Mouse (Mus musculus): ENCODE measurements around the gene Sfxn1. TPM values are rescaled to one million over a fixed set of nuclear protein-coding genes. Genes with fewer than 3 reads are reported as not detected.

The Sfxn1 gene
- polyA plus RNA-seq, 1 experiment from 2014 or later, result 119 TPM

DNA sequence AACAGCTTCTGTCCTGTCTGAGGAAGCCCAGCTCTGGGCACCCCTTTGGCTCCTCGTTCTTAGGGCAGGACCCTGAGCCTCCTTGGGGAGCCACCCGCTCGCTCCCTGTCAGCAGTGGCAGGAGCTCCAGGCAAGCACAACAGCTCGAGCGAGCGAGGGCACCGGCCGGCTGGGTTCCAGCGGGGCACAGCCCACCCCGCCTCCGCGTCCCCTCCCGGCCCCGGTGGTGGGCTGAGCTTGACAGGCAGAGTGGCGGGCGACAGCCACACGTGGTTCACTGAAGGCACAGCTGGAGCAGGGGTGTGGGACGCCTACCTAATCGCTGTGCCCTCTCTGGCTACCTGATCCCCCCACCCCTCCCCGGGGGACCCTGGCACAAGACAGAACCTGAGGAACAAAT is 16.7 kb upstream of the Sfxn1 start:
- under 1% methylated on average over 19 of the region's 20 CpGs for WGBS
- Histone ChIP-seq H3K4me1 (ENCODE audit: control insufficient read depth, insufficient read depth, low read length) (peaks cover 3% of the 10 kb centered on the region; the same call in 1 of the 2 replicates), H3K36me3 (ENCODE audit: control insufficient read depth, insufficient read depth, low read length) (no peaks in the 10 kb centered on the region), H3K27me3 (ENCODE audit: control insufficient read depth, insufficient read depth, low read depth, low read length) (peaks cover 9% of the 10 kb centered on the region; the same call in 1 of the 2 replicates), H3K4me3 (ENCODE audit: low read depth, low read length) (peak overlapping the region; percentile 37), H3K4me2 (ENCODE audit: low read length) (peak overlapping the region; percentile 71), H3K9me3 (replicated peaks; ENCODE audit: control insufficient read depth, low read length, poor library complexity, severe bottlenecking) (no peaks in the 10 kb centered on the region), H3K27ac (ENCODE audit: low read length) (no peak overlapping the region), H3K9ac (ENCODE audit: low read depth, low read length) (peak overlapping the region; percentile 32)
- ATAC-seq, result peak; percentile 81

DNA sequence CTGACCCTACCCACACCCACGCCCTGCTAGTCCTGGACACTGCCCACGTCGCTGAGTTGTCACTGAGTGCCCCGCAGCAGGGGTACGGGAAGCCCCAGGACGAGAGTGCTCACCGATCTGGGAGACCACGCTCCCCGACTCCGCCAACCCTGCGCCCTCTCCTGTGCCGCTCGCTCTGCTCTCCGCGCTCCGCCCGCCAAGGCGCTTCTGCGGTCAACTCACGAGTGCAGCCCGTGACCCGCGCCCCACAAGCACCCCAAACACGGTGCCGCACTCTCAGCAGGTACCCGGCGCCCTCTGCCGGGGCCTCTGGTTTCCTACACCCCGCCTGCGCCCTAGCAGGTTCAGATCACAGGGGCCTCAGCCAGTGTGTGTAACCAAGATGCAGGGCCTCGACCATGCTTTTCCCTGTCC is 16.2 kb upstream of the Sfxn1 start, which contains the start of gene Drd1:
TSS of gene Drd1 (minus strand) at position 258 of the 414 bp plus-strand sequence.
- Histone ChIP-seq H3K4me1 (ENCODE audit: control insufficient read depth, insufficient read depth, low read length) (peaks cover 3% of the 10 kb centered on the region; the same call in 1 of the 2 replicates), H3K9ac (ENCODE audit: low read depth, low read length) (peak within 1 kb of the TSS; percentile 32), H3K4me3 (ENCODE audit: low read depth, low read length) (peak within 1 kb of the TSS; percentile 37), H3K36me3 (ENCODE audit: control insufficient read depth, insufficient read depth, low read length) (no peaks in the 10 kb centered on the region), H3K27ac (ENCODE audit: low read length) (no peak within 1 kb of the TSS), H3K9me3 (replicated peaks; ENCODE audit: control insufficient read depth, low read length, poor library complexity, severe bottlenecking) (no peaks in the 10 kb centered on the region), H3K27me3 (ENCODE audit: control insufficient read depth, insufficient read depth, low read depth, low read length) (peaks cover 9% of the 10 kb centered on the region; the same call in 1 of the 2 replicates), H3K4me2 (ENCODE audit: low read length) (peak within 1 kb of the TSS; percentile 71)
- 0% methylated on average over 31 of the region's 31 CpGs for WGBS
- ATAC-seq, result peak; percentile 88

DNA sequence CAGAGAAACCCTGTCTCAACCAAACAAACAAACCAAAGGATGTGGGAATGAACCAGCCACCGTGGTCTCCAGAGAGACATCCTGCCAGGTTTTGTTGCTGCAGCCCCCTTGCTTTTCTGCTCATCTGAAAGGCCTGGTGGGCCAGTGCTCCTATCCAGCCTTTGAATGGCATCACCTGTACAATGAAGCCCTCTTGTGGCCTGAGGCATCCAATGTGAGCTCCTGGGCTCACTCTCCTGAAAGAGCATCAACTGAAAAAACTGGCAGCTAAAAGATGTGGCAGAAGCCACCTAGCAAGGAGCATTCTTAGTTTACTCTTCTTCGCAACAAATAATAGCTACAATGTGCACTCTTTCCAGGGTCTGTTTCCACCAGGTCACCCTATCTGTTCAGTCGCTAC is 9.6 kb upstream of the Sfxn1 start:
- Histone ChIP-seq H3K36me3 (ENCODE audit: control insufficient read depth, insufficient read depth, low read length) (no peaks in the 10 kb centered on the region), H3K4me2 (ENCODE audit: low read length) (no peak overlapping the region), H3K4me3 (ENCODE audit: low read depth, low read length) (no peak overlapping the region), H3K27me3 (ENCODE audit: control insufficient read depth, insufficient read depth, low read depth, low read length) (no peaks in the 10 kb centered on the region; the same call in 1 of the 2 replicates), H3K4me1 (ENCODE audit: control insufficient read depth, insufficient read depth, low read length) (no peaks in the 10 kb centered on the region), H3K27ac (ENCODE audit: low read length) (no peak overlapping the region), H3K9ac (ENCODE audit: low read depth, low read length) (no peak overlapping the region), H3K9me3 (replicated peaks; ENCODE audit: control insufficient read depth, low read length, poor library complexity, severe bottlenecking) (no peaks in the 10 kb centered on the region)
- WGBS, result 86% methylated on average over 3 of the region's 3 CpGs
- ATAC-seq, result no peak

DNA sequence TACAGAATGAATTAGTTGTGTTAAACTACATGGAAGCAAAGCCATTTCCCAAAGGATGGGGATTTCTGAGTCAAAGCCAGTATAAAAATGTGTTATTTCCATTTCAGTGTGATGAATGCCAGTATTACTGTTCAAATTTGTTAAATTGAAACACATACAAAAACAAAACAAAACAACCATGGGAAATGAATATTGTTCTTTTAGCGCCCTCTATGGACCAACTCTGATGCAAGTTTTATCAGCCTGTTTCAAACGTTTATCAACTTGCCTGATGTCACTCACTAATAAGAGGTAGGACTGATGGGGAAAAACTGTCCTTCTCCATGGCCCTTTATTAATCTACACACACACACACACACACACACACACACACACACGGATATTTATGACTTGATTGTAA is 8.4 kb upstream of the Sfxn1 start:
- Histone ChIP-seq H3K4me1 (ENCODE audit: control insufficient read depth, insufficient read depth, low read length) (peaks cover 6% of the 10 kb centered on the region; the same call in 1 of the 2 replicates), H3K27me3 (ENCODE audit: control insufficient read depth, insufficient read depth, low read depth, low read length) (no peaks in the 10 kb centered on the region; the same call in 1 of the 2 replicates), H3K4me3 (ENCODE audit: low read depth, low read length) (no peak overlapping the region), H3K9me3 (replicated peaks; ENCODE audit: control insufficient read depth, low read length, poor library complexity, severe bottlenecking) (no peaks in the 10 kb centered on the region), H3K36me3 (ENCODE audit: control insufficient read depth, insufficient read depth, low read length) (no peaks in the 10 kb centered on the region), H3K9ac (ENCODE audit: low read depth, low read length) (no peak overlapping the region), H3K4me2 (ENCODE audit: low read length) (no peak overlapping the region), H3K27ac (ENCODE audit: low read length) (no peak overlapping the region)
- no peak for ATAC-seq
- under 1% methylated on average over 3 of the region's 3 CpGs for WGBS

DNA sequence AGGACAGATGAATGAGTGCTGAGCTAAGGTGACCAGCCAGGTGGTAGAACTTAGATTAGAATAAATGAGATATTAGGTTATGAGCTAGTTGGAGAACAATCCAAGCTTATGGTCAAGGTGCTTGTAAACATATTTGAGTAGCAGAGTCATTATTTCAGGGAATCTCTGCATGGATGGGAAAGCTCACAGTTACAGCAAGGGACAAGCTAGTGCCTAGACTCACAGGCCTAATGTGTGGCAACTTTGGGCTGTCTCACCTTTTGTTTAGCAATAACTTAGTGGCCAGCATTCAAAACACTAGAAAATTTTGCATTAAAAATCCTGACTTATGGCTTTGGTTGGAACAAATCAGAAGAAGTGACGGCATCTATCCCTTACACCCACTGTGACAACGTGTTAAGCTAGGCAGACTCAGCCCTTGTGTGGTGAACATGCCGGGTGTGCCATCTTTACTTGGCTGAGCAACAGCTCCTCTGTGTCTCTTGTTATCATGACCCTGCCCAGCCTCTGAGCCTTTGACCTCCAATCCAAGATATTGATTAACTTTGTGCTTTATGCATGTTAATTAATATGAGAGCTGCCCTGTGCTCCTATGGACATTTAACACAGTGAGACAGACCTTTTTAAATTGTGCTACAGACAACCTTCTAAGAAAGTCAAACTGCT is 5.5 kb upstream of the Sfxn1 start:
- ATAC-seq, result no peak
- Histone ChIP-seq H3K27me3 (ENCODE audit: control insufficient read depth, insufficient read depth, low read depth, low read length) (no peaks in the 10 kb centered on the region; the same call in 1 of the 2 replicates), H3K27ac (ENCODE audit: low read length) (no peak overlapping the region), H3K4me3 (ENCODE audit: low read depth, low read length) (no peak overlapping the region), H3K4me2 (ENCODE audit: low read length) (no peak overlapping the region), H3K9me3 (replicated peaks; ENCODE audit: control insufficient read depth, low read length, poor library complexity, severe bottlenecking) (no peaks in the 10 kb centered on the region), H3K36me3 (ENCODE audit: control insufficient read depth, insufficient read depth, low read length) (no peaks in the 10 kb centered on the region), H3K4me1 (ENCODE audit: control insufficient read depth, insufficient read depth, low read length) (peaks cover 6% of the 10 kb centered on the region; the same call in 1 of the 2 replicates), H3K9ac (ENCODE audit: low read depth, low read length) (no peak overlapping the region)
- WGBS, result 82% methylated on average over 3 of the region's 3 CpGs

DNA sequence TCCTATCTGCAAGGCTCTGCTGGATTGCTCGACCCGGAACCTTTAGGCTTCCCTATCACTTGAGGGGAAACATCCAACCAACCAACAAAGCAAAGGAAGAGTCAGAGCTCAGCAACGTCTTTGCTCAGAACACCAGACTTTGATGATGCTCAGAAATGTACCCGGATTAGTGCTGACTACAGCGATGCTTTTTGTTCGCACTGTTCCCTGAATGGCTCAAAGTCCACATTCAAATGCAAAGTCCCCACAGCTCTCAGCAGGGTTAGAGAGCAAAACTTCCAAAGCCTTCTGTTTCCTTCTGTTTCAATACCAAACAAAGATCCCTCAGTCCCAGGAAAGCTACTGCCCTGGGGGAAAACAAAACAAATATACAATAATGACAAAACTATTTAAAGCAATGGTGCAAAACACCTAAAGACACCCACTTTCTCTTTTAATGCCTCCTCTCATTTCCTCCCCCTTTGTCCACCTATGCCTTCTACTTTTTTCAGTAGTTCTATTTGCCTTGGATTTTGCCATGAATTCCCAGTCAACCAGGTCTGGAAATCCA is 4.0 kb upstream of the Sfxn1 start:
- peak overlapping the region; percentile 20; the same call in 1 of the 2 replicates for H3K27ac ChIP-seq (ENCODE audit: low read length)
- no peak overlapping the region for H3K9ac ChIP-seq (ENCODE audit: low read depth, low read length)
- H3K4me3 ChIP-seq (ENCODE audit: low read depth, low read length), result no peak overlapping the region
- no peak for ATAC-seq
- H3K36me3 ChIP-seq (ENCODE audit: control insufficient read depth, insufficient read depth, low read length), result no peaks in the 10 kb centered on the region
- 4% methylated on average over 6 of the region's 6 CpGs for WGBS
- H3K9me3 ChIP-seq (replicated peaks; ENCODE audit: control insufficient read depth, low read length, poor library complexity, severe bottlenecking), result no peaks in the 10 kb centered on the region
- no peak overlapping the region for H3K4me2 ChIP-seq (ENCODE audit: low read length)
- H3K4me1 ChIP-seq (ENCODE audit: control insufficient read depth, insufficient read depth, low read length), result peaks cover 9% of the 10 kb centered on the region
- no peaks in the 10 kb centered on the region; the same call in 1 of the 2 replicates for H3K27me3 ChIP-seq (ENCODE audit: control insufficient read depth, insufficient read depth, low read depth, low read length)

DNA sequence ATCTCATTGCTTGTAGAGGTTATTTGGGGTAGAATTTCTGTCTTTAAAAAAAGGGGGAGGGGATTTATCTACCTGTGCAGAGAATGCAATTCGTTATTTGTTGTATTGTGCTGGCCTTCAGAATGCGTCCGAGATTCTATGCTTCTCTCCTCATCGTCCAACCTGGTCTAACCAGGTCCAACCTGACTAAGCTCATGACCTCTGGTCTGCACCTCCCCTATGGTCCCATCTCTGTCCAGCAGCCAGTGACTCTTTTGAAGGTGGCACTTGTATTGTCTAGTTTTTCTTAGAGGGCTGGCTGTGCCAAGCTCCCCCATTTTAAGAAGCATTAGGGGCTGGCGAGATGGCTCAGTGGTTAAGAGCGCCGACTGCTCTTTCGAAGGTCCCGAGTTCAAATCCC is 658 bp upstream of the Sfxn1 start:
- Histone ChIP-seq H3K36me3 (ENCODE audit: control insufficient read depth, insufficient read depth, low read length) (no peaks in the 10 kb centered on the region), H3K9me3 (replicated peaks; ENCODE audit: control insufficient read depth, low read length, poor library complexity, severe bottlenecking) (no peaks in the 10 kb centered on the region), H3K4me2 (ENCODE audit: low read length) (no peak overlapping the region), H3K27ac (ENCODE audit: low read length) (no peak overlapping the region), H3K4me1 (ENCODE audit: control insufficient read depth, insufficient read depth, low read length) (peaks cover 18% of the 10 kb centered on the region), H3K27me3 (ENCODE audit: control insufficient read depth, insufficient read depth, low read depth, low read length) (no peaks in the 10 kb centered on the region; the same call in 1 of the 2 replicates), H3K9ac (ENCODE audit: low read depth, low read length) (no peak overlapping the region), H3K4me3 (ENCODE audit: low read depth, low read length) (no peak overlapping the region)
- 96% methylated on average over 9 of the region's 9 CpGs for WGBS
- ATAC-seq, result no peak

DNA sequence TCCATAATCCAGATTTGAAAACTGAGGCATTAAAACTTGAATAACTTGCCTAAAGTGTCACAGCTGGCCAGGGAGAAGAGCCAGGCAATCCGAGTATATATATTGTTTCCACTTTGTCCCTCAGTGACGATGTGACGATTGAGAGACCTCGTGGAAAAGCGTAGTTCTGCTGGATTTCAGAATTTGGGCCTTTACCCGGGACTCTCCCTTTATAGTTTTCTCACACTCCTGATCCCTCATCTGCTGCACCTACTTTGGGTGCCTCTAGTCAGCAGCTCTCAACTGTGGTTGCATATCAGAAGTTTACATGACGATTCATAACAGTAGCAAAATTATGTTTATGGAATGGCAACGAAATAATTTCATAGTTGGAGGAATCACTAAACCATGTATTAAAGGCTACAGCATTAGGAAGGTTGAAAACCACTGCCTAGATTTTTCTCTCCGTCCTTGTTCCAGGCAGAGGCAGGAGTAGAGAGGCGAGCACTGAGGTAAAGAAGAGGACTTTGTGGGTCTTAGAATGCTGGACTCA is 923 bp downstream of the Sfxn1 start:
- no peak for ATAC-seq
- Histone ChIP-seq H3K27me3 (ENCODE audit: control insufficient read depth, insufficient read depth, low read depth, low read length) (no peaks in the 10 kb centered on the region), H3K36me3 (ENCODE audit: control insufficient read depth, insufficient read depth, low read length) (no peaks in the 10 kb centered on the region), H3K9me3 (replicated peaks; ENCODE audit: control insufficient read depth, low read length, poor library complexity, severe bottlenecking) (no peaks in the 10 kb centered on the region), H3K4me1 (ENCODE audit: control insufficient read depth, insufficient read depth, low read length) (peaks cover 16% of the 10 kb centered on the region), H3K9ac (ENCODE audit: low read depth, low read length) (peak overlapping the region; percentile 87), H3K4me3 (ENCODE audit: low read depth, low read length) (peak overlapping the region; percentile 81), H3K4me2 (ENCODE audit: low read length) (peak overlapping the region; percentile 77), H3K27ac (ENCODE audit: low read length) (peak overlapping the region; percentile 91)
- WGBS, result 37% methylated on average over 10 of the region's 10 CpGs

DNA sequence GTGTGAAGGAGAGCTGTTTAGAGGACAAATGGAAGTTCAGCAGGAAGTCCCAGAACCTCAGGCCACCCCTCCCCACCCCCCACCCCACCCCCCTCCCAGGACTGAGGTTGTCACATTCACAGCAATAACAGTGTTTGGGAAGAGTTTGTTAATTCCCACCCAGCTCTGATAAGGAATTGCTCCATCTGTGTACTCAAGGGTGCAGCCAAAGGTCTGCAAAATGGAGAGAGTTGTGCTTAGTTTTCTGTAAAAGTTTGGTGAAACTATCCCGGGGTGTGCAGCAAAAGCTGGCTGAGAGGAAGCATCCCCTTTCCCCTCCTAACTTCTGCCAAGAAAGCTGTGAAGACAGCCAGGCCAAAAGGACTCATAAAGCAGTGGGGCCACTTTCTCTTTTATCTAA is 1.4 kb downstream of the Sfxn1 start:
- WGBS, result 57% methylated on average over 1 of the region's 1 CpGs
- Histone ChIP-seq H3K4me3 (ENCODE audit: low read depth, low read length) (peak overlapping the region; percentile 81), H3K27ac (ENCODE audit: low read length) (no peak overlapping the region), H3K4me1 (ENCODE audit: control insufficient read depth, insufficient read depth, low read length) (peaks cover 12% of the 10 kb centered on the region), H3K27me3 (ENCODE audit: control insufficient read depth, insufficient read depth, low read depth, low read length) (no peaks in the 10 kb centered on the region), H3K36me3 (ENCODE audit: control insufficient read depth, insufficient read depth, low read length) (no peaks in the 10 kb centered on the region), H3K4me2 (ENCODE audit: low read length) (peak overlapping the region; percentile 77), H3K9ac (ENCODE audit: low read depth, low read length) (no peak overlapping the region), H3K9me3 (replicated peaks; ENCODE audit: control insufficient read depth, low read length, poor library complexity, severe bottlenecking) (no peaks in the 10 kb centered on the region)
- ATAC-seq, result no peak

Measured in midbrain, embryonic 16.5 days (tissue).